Mouse (Mus musculus) forebrain, embryonic 12.5 days (tissue): ENCODE results near the gene Nsa2. TPM values are rescaled to one million over a fixed set of nuclear protein-coding genes. Genes with fewer than 3 reads are reported as not detected.
"Not testable (repeated sequence)": the region's sequence is repeated elsewhere in the genome, so short reads cannot be mapped to it uniquely, and the experiment has no call there.

Experiments used
- ATAC-seq: fragments of 200-750 bp; cut with Nextera tagmentation; 2 replicates; pipeline ENCODE4 v1.8.0; 2017; ENCODE audit warnings: moderate TSS enrichment; ENCODE audit not compliant: low FRiP score
- H3K27ac ChIP-seq: fragments of 300-500 bp; sonication (generic); 2 replicates; pipeline ENCODE4 v1.5.1; 2016; ENCODE audit warnings: mild to moderate bottlenecking
- H3K27me3 ChIP-seq: fragments of 300-500 bp; sonication (generic); 2 replicates; pipeline ENCODE4 v1.6.1; 2016; ENCODE audit warnings: mild to moderate bottlenecking
- H3K36me3 ChIP-seq: fragments of 300-500 bp; sonication (generic); replicated peaks from 2 replicates; pipeline ENCODE4 v1.6.1; 2016; ENCODE audit warnings: mild to moderate bottlenecking
- H3K4me1 ChIP-seq: fragments of 300-500 bp; sonication (generic); 2 replicates; pipeline ENCODE4 v1.6.1; 2016
- H3K4me2 ChIP-seq: fragments of 300-500 bp; sonication (generic); 2 replicates; pipeline ENCODE4 v1.6.1; 2016; ENCODE audit warnings: mild to moderate bottlenecking, moderate library complexity
- H3K4me3 ChIP-seq: fragments of 300-500 bp; sonication (generic); replicated peaks from 2 replicates; pipeline ENCODE4 v1.5.1; 2016; ENCODE audit warnings: mild to moderate bottlenecking
- H3K9ac ChIP-seq: fragments of 300-500 bp; sonication (generic); 2 replicates; pipeline ENCODE4 v1.6.1; 2016; ENCODE audit warnings: mild to moderate bottlenecking
- H3K9me3 ChIP-seq: fragments of 300-500 bp; sonication (generic); 2 replicates; pipeline ENCODE4 v1.6.1; 2016
- WGBS: fragments of 180-500 bp; shearing (Covaris S2); methylation state at CpG from one replicate; pipeline ENCODE4 v1.1.7; 2016; 5-methylcytosine and 5-hydroxymethylcytosine counted together
- polyA plus RNA-seq: library from polyadenylated mRNA; unstranded; fragments of >200 nt; fragmentation: Nextera tagmentation; extraction: Ambion mirVana; gene quantifications from 2 replicates; pipeline ENCODE4 v1.2.1, GENCODE M21; 2016

The Nsa2 gene
- polyA plus RNA-seq, 1 experiment from 2014 or later: 54.8 TPM

GRCm38 (mm10) chr13:97130413-97130812 is 7.3 kb downstream of the Nsa2 start:
- H3K4me3 ChIP-seq, H3K27me3 ChIP-seq, ATAC-seq, H3K9ac ChIP-seq, H3K27ac ChIP-seq, H3K4me1 ChIP-seq, H3K9me3 ChIP-seq, H3K4me2 ChIP-seq: not testable (repeated sequence)
- peaks cover 23% of the 10 kb centered on the region for H3K36me3 ChIP-seq
- no CpG with 5 or more reads among the region's 2 CpGs for WGBS

GRCm38 (mm10) chr13:97129654-97130053 is 8.1 kb downstream of the Nsa2 start:
- H3K4me3 ChIP-seq, H3K4me1 ChIP-seq, H3K9ac ChIP-seq, ATAC-seq, H3K9me3 ChIP-seq, H3K4me2 ChIP-seq, H3K27me3 ChIP-seq, H3K27ac ChIP-seq: not testable (repeated sequence)
- WGBS: 93% methylated on average over 4 of the region's 4 CpGs
- H3K36me3 ChIP-seq: peaks cover 20% of the 10 kb centered on the region

- H3K27me3 ChIP-seq: no peaks in the 10 kb centered on the region
- no peaks in the 10 kb centered on the region for H3K9me3 ChIP-seq
- H3K4me3 ChIP-seq: no peak overlapping the region
- no peak overlapping the region for H3K9ac ChIP-seq
- no peak for ATAC-seq
- no peaks in the 10 kb centered on the region for H3K4me1 ChIP-seq
- H3K27ac ChIP-seq: no peak overlapping the region
- WGBS: 84% methylated on average over 3 of the region's 3 CpGs
- peaks cover 22% of the 10 kb centered on the region for H3K36me3 ChIP-seq
- H3K4me2 ChIP-seq: no peak overlapping the region
Observed at GRCm38 (mm10) chr13:97121341-97121740, 16.4 kb downstream of the Nsa2 start.

- H3K4me2 ChIP-seq: no peak overlapping the region
- no peaks in the 10 kb centered on the region for H3K27me3 ChIP-seq
- no peaks in the 10 kb centered on the region for H3K9me3 ChIP-seq
- H3K27ac ChIP-seq: no peak overlapping the region
- no peaks in the 10 kb centered on the region for H3K4me1 ChIP-seq
- 80% methylated on average over 4 of the region's 4 CpGs for WGBS
- H3K4me3 ChIP-seq: no peak overlapping the region
- 0 out of 2 replicates have a peak, but pooled peaks cover 13% of the 10 kb centered on the region for H3K36me3 ChIP-seq
- ATAC-seq: no peak
- H3K9ac ChIP-seq: no peak overlapping the region
Observed at GRCm38 (mm10) chr13:97109046-97109445, 28.7 kb downstream of the Nsa2 start.

GRCm38 (mm10) chr13:97107721-97108120 is 30.0 kb downstream of the Nsa2 start:
- WGBS: 96% methylated on average over 4 of the region's 4 CpGs
- not testable (repeated sequence) for H3K27me3 ChIP-seq, H3K4me2 ChIP-seq, ATAC-seq, H3K4me3 ChIP-seq, H3K36me3 ChIP-seq, H3K4me1 ChIP-seq, H3K9ac ChIP-seq, H3K27ac ChIP-seq, H3K9me3 ChIP-seq

- Histone ChIP-seq H3K4me3 (no peak overlapping the region), H3K9me3 (no peaks in the 10 kb centered on the region), H3K4me2 (no peak overlapping the region), H3K4me1 (no peaks in the 10 kb centered on the region), H3K27me3 (no peaks in the 10 kb centered on the region), H3K9ac (no peak overlapping the region), H3K36me3 (0 out of 2 replicates have a peak, but pooled peaks cover 3% of the 10 kb centered on the region), H3K27ac (no peak overlapping the region)
- WGBS: 79% methylated on average over 7 of the region's 7 CpGs
- no peak for ATAC-seq
Observed at GRCm38 (mm10) chr13:97104996-97105395, 32.7 kb downstream of the Nsa2 start.

GRCm38 (mm10) chr13:97099187-97099852 is 38.4 kb downstream of the Nsa2 start, which contains the start of gene Gm6169:
Gene Gm6169 (minus strand): TSS chr13:97099237.
- H3K9ac ChIP-seq: no peak within 1 kb of the TSS
- no peaks in the 10 kb centered on the region for H3K27me3 ChIP-seq

GRCm38 (mm10) chr13:97095726-97096125 is 42.0 kb downstream of the Nsa2 start:
- 92% methylated on average over 4 of the region's 4 CpGs for WGBS
- Histone ChIP-seq H3K27me3 (no peaks in the 10 kb centered on the region), H3K9ac (no peak overlapping the region), H3K27ac (no peak overlapping the region), H3K4me1 (0 out of 2 replicates have a peak, but pooled peaks cover 2% of the 10 kb centered on the region), H3K9me3 (no peaks in the 10 kb centered on the region), H3K4me3 (no peak overlapping the region), H3K36me3 (no peaks in the 10 kb centered on the region), H3K4me2 (no peak overlapping the region)
- no peak for ATAC-seq

More at GRCm38 (mm10) chr13:97099187-97099852, 38.4 kb downstream of the Nsa2 start, which contains the start of gene Gm6169:
- WGBS: 83% methylated on average over 22 of the region's 22 CpGs
- Histone ChIP-seq H3K4me2 (no peak within 1 kb of the TSS), H3K36me3 (no peaks in the 10 kb centered on the region), H3K4me3 (no peak within 1 kb of the TSS), H3K27ac (no peak within 1 kb of the TSS), H3K9me3 (no peaks in the 10 kb centered on the region), H3K4me1 (no peaks in the 10 kb centered on the region)
- no peak for ATAC-seq

- no peak overlapping the region for H3K4me2 ChIP-seq
- no peak overlapping the region for H3K9ac ChIP-seq
- ATAC-seq: no peak
- WGBS: 68% methylated on average over 3 of the region's 3 CpGs
- no peaks in the 10 kb centered on the region for H3K9me3 ChIP-seq
- H3K27me3 ChIP-seq: no peaks in the 10 kb centered on the region
- no peak overlapping the region for H3K27ac ChIP-seq
- H3K4me1 ChIP-seq: 0 out of 2 replicates have a peak, but pooled peaks cover 2% of the 10 kb centered on the region
- H3K4me3 ChIP-seq: no peak overlapping the region
- no peaks in the 10 kb centered on the region for H3K36me3 ChIP-seq
Observed at GRCm38 (mm10) chr13:97088183-97088582, 49.6 kb downstream of the Nsa2 start.

- WGBS: 94% methylated on average over 6 of the region's 6 CpGs
- Histone ChIP-seq H3K27ac (no peak overlapping the region), H3K27me3 (no peaks in the 10 kb centered on the region), H3K4me2 (no peak overlapping the region), H3K9ac (no peak overlapping the region), H3K4me1 (0 out of 2 replicates have a peak, but pooled peaks cover 2% of the 10 kb centered on the region), H3K4me3 (no peak overlapping the region), H3K36me3 (no peaks in the 10 kb centered on the region), H3K9me3 (no peaks in the 10 kb centered on the region)
- ATAC-seq: no peak
Observed at GRCm38 (mm10) chr13:97087421-97087820, 50.3 kb downstream of the Nsa2 start.

GRCm38 (mm10) chr13:97086316-97086715 is 51.4 kb downstream of the Nsa2 start:
- Histone ChIP-seq H3K27ac (no peak overlapping the region), H3K4me3 (no peak overlapping the region), H3K9ac (no peak overlapping the region), H3K27me3 (no peaks in the 10 kb centered on the region), H3K9me3 (no peaks in the 10 kb centered on the region), H3K4me2 (no peak overlapping the region), H3K36me3 (no peaks in the 10 kb centered on the region), H3K4me1 (0 out of 2 replicates have a peak, but pooled peaks cover 2% of the 10 kb centered on the region)
- 63% methylated on average over 3 of the region's 9 CpGs for WGBS
- no peak for ATAC-seq

GRCm38 (mm10) chr13:97082432-97082831 is 55.3 kb downstream of the Nsa2 start:
- no peaks in the 10 kb centered on the region for H3K9me3 ChIP-seq

GRCm38 (mm10) chr13:97080615-97081014 is 57.1 kb downstream of the Nsa2 start:
- 89% methylated on average over 3 of the region's 3 CpGs for WGBS
- no peak overlapping the region for H3K27ac ChIP-seq
- H3K4me2 ChIP-seq: no peak overlapping the region
- no peak overlapping the region for H3K4me3 ChIP-seq
- no peaks in the 10 kb centered on the region for H3K9me3 ChIP-seq
- ATAC-seq: no peak
- H3K27me3 ChIP-seq: no peaks in the 10 kb centered on the region
- H3K4me1 ChIP-seq: no peaks in the 10 kb centered on the region
- no peaks in the 10 kb centered on the region for H3K36me3 ChIP-seq
- H3K9ac ChIP-seq: no peak overlapping the region

More at GRCm38 (mm10) chr13:97082432-97082831, 55.3 kb downstream of the Nsa2 start:
- Histone ChIP-seq H3K4me3 (no peak overlapping the region), H3K27me3 (no peaks in the 10 kb centered on the region), H3K4me2 (no peak overlapping the region), H3K27ac (no peak overlapping the region), H3K4me1 (no peaks in the 10 kb centered on the region), H3K36me3 (no peaks in the 10 kb centered on the region), H3K9ac (no peak overlapping the region)
- 94% methylated on average over 7 of the region's 7 CpGs for WGBS
- ATAC-seq: no peak
